Mouse (Mus musculus): ENCODE results near the gene Cela1.

Cela1 gene

DNA sequence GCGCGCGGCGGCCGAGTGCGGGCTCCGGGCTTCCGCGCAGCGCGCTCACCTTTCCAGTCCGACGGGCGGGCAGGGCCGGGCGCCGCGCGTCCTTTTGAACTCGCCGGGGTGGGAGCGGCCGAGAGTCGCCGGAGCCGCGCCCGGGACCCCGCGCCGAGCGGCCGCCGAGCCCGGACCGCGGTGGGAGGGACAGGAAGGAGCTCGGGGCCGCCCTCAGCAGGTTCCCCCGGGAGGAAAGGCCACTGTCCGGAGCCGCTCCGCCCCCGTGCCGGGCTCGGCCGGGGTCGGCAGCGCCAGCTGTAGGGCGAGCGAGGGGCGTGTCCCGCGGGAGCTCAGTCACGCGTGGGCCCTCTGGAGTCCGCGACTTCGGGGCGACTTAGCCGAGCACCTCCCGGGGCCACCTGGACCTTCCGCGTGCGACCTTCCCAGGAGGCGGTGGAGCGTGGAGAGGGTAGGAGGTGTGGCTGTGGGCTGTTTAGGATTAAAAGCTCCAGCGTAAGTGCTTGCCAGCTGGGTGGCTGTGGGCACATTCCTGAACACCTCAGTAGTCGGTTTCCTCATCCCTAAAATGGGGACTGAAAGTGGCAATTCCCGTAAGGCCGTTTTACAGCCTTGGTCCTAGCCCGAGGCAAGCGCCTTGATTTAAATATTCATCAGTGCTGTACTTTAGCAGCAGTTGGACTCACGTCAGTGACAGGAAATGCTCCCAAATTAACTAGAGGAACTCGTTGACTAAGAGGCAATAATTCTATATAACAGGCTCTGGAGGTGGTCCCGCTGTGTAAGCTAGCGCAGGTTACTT lies 50.8 kb downstream of the Cela1 start, which contains the start of gene Smagp:
Gene Smagp (minus strand): TSS at position 241 of the 802 bp plus-strand sequence.
- DNase-seq (ENCODE audit: low read depth, low spot score), result no peak

DNA sequence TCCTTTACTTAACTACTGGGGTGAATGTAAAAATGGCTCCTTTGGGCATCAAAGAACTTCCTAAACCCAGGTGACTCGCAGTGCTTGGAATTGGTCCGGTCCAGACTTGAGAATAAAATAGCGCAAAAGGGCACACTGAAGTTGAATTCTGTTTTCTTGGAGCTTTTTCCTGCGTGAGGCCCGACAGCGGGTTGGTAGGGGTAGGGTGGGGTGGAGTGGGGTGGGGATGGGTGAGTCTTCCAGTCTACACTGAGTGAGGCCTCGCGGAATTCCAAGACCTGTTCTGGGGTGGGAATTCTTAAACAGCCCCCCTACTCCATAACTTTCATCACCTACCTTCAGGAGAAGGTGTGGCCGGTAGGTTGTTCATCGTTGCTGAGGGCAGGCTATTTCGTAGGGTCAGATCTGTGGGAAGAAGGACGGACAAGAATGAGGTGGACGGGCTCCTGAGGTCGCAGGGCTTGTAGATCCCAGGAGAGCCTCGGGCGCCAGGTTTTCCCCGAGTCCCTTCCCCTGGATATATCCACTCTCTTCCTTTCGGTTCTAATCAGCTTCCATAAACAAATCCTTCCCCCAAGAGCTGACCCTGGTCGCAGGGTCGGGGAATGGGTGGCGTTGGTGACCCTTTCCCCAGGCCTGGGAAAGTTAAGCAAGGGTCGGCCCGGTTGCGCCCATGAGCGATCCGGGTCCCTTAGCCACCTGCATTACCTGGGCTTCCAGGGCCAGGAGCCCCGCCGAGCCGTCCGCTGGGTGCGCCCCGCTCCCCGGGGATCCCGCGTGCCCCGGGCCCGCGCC lies 51.7 kb downstream of the Cela1 start:
- DNase-seq (ENCODE audit: low read depth, low spot score), result no peak

GRCm38 (mm10) chr15:100635239-100635638 lies 52.5 kb downstream of the Cela1 start:
- DNase-seq (ENCODE audit: low read depth, low spot score), result no peak

GRCm38 (mm10) chr15:100633341-100633740 lies 54.4 kb downstream of the Cela1 start:
- DNase-seq (ENCODE audit: low read depth, low spot score), result no peak

DNA sequence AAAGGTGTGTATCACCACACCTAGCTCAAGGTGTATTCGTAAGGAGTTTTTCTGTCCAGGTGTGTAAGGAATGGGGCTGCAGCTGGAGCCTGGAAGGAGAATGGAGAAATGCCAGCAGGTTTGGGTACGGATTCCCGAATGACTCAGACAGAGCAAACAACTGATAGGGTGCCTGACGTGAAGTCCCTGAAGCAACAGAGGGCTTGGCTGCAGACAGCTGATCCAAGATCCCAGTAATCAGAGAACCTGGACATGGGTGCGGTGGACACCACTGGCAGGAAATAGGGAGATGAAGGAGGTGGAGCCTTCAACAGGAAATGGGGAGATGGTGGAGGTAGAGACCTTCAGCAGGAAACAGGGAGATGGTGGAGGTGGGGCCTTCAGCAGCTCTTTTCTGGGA lies 55.4 kb downstream of the Cela1 start:
- no peak for DNase-seq (ENCODE audit: low read depth, low spot score)

DNA sequence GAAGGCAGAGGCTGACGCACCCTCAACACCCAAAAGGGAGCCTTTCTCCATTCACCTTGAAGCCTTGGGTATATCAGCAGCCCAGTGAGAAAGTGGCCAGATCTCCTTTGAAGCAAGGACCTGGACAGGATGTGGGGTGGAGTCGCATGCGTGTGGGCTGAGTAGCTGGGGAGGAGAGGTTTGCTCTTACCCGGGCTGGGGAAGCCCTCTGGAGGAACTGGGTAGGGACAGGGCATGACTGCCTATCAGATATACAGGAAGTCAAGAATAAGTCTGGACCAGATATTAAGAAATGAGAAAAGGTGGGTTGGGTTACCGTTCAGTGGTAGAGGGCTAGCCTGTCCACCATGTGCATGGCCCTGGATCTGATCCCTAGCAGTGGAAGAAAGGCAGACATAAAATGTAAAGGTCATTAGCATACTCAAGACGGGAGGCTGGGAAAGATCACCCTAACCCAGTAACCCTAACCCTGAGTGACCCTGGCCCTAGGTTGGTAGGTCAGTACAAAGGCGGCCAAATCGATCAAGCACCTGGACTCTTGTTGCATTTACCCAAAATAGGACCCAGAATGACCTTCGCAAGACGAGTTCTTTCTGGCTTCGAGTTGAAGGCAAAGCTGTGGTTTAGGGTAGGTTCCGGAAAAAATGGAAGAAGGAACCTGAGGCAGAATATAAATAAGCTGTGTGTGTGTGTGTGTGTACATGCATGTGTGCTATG lies 56.1 kb downstream of the Cela1 start:
- no peak for DNase-seq (ENCODE audit: low read depth, low spot score)

DNA sequence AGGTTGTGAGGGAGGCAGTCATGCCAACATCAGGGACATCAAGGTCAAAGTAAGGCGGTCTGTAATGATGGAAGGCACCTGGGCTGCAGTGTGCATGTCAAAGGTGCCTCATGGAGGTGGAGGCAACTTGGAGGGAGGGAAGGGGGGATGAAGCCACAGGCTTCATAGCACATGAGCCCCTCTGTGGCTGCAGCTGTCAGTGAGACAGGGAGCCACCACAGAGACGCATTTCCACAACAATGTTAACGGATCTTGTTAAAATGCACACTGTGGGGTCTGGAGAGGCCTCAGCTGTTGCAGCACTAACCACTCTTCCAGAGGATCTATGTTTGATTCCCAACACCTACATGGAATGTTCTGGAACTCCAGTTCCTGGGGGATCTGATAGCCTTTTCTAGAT lies 57.6 kb downstream of the Cela1 start:
- DNase-seq (ENCODE audit: low read depth, low spot score), result no peak

GRCm38 (mm10) chr15:100628797-100629196 lies 58.9 kb downstream of the Cela1 start:
- no peak for DNase-seq (ENCODE audit: low read depth, low spot score)

DNA sequence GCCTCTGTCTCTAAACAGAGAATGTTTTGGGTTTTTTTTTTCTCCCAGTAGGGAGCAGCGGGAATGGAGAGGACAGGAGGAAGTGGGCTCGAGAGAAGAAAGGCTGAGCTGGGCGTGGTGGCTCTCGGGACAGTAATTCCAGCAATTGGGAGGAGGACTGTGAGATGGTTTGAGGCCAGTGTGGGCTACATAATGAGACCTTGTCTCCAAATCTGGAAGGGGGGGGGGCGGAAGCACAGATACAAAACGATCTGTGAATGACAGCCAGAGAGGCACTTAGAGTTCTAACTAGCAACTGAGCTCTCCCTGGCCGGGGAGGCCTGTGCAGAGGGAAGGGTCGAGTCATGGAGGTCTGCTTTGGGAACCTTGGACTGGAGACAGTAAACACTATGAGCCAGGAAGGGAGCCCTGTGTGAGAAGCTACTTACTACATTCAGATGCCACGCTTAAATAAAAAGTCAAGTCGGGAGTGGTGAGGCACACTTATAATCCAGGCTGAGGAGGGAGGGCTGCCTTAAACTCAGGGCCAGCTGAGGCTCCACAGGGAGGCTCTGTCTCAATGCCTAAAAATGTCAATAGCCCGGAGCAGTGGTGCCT lies 59.8 kb downstream of the Cela1 start:
- no peak for DNase-seq (ENCODE audit: low read depth, low spot score)

GRCm38 (mm10) chr15:100627287-100627686 lies 60.4 kb downstream of the Cela1 start:
- no peak for DNase-seq (ENCODE audit: low read depth, low spot score)

GRCm38 (mm10) chr15:100624435-100624834 lies 63.3 kb downstream of the Cela1 start:
- no peak for DNase-seq (ENCODE audit: low read depth, low spot score)

All from skeletal muscle tissue, adult 2 months (tissue).